Mouse (Mus musculus) midbrain, embryonic 14.5 days (tissue): ENCODE measurements around the gene Gm7879. TPM values are rescaled to one million over a fixed set of nuclear protein-coding genes. Genes with fewer than 3 reads are reported as not detected.

Experiments
- ATAC-seq: fragments of 200-750 bp; cut with Nextera tagmentation; 2 replicates; pipeline ENCODE4 v1.8.0; 2017; ENCODE audit warnings: moderate number of reproducible peaks, moderate library complexity; ENCODE audit not compliant: low FRiP score, low TSS enrichment
- DNase-seq: peaks from one replicate; pipeline ENCODE4 v3.0.0-alpha.2; 2015
- H3K27ac ChIP-seq: fragments of 300-500 bp; sonication (generic); replicated peaks from 2 replicates; pipeline ENCODE4 v1.5.1; 2014; ENCODE audit warnings: mild to moderate bottlenecking, low read depth, low read length, moderate library complexity
- H3K27me3 ChIP-seq: fragments of 300-500 bp; sonication (generic); 2 replicates; pipeline ENCODE4 v1.6.1; 2014; ENCODE audit warnings: low read length, control low read depth, mixed read lengths; ENCODE audit not compliant: control insufficient read depth, insufficient read depth
- H3K36me3 ChIP-seq: fragments of 300-500 bp; sonication (generic); 2 replicates; pipeline ENCODE4 v1.6.1; 2014; ENCODE audit warnings: low read length, control low read depth; ENCODE audit not compliant: control insufficient read depth, insufficient read depth
- H3K4me1 ChIP-seq: fragments of 300-500 bp; sonication (generic); 2 replicates; pipeline ENCODE4 v1.6.1; 2014; ENCODE audit warnings: mild to moderate bottlenecking, antibody characterized with exemption, low read length, control low read depth; ENCODE audit not compliant: control insufficient read depth, insufficient read depth
- H3K4me2 ChIP-seq: fragments of 300-500 bp; sonication (generic); 2 replicates; pipeline ENCODE4 v1.6.1; 2014; ENCODE audit warnings: mild to moderate bottlenecking, low read length, moderate library complexity
- H3K4me3 ChIP-seq: fragments of 300-500 bp; sonication (generic); replicated peaks from 2 replicates; pipeline ENCODE4 v1.5.1; 2014; ENCODE audit warnings: low read depth, low read length
- H3K9ac ChIP-seq: fragments of 300-500 bp; sonication (generic); replicated peaks from 2 replicates; pipeline ENCODE4 v1.6.1; 2014; ENCODE audit warnings: mild to moderate bottlenecking, low read length, moderate library complexity
- H3K9me3 ChIP-seq: fragments of 300-500 bp; sonication (generic); 2 replicates; pipeline ENCODE4 v1.6.1; 2016; ENCODE audit warnings: low read length, control low read depth, mixed read lengths; ENCODE audit not compliant: control insufficient read depth
- WGBS: fragments of 180-500 bp; shearing (Covaris S2); extraction: QIAGEN DNeasy Blood & Tissue Kit; methylation state at CpG from one replicate; pipeline ENCODE4 v1.1.7; 2014; 5-methylcytosine and 5-hydroxymethylcytosine counted together
- polyA plus RNA-seq: library from polyadenylated mRNA; unstranded; fragments of >200 nt; fragmentation: Nextera tagmentation; extraction: Ambion mirVana; gene quantifications from 2 replicates; pipeline ENCODE4 v1.2.1, GENCODE M21; 2014

Gene Gm7879
- polyA plus RNA-seq, 1 experiment from 2014 or later: not detected

DNA sequence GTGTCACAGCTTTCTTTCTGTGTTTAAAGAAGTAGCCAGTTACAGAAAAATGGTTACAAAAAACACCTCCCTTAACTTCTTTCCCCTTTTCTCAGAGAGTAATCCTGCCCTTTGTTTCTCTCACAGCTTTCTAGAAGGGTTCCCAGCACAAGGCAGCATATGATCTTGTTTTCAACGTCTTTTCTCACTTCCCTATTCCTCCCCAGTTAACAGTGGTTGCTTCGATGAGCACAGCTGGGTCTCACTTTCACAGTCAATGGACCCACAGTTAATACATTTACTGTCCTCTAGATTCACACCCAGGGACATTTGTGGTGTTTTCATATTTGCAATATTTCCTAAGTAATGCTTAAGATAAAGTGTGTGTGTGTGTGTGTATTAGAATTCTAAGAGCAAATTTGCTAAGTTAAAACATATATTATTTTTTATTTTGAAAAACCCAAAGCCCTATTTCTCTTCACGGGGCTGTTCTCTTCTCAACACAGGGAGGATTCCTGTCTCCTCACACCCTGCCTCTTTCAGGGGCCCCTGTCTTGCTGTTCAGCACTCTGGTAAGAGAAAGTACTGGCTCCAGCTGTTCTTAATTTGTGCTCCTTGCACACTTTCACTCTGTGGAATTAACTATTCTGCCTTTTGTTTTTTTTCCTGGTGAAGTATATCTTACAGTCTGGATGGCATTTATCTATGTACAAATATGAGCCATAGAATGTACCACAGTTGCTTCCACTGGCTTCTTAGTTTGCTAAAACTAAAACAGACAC lies 27.7 kb upstream of the Gm7879 start:
- Histone ChIP-seq H3K4me2 (no peak overlapping the region), H3K9ac (no peak overlapping the region), H3K4me1 (no peaks in the 10 kb centered on the region), H3K27ac (no peak overlapping the region), H3K27me3 (no peaks in the 10 kb centered on the region), H3K9me3 (no peaks in the 10 kb centered on the region), H3K4me3 (no peak overlapping the region), H3K36me3 (no peaks in the 10 kb centered on the region)
- no peak for ATAC-seq
- no peak for DNase-seq
- 15% methylated on average over 3 of the region's 3 CpGs for WGBS

DNA sequence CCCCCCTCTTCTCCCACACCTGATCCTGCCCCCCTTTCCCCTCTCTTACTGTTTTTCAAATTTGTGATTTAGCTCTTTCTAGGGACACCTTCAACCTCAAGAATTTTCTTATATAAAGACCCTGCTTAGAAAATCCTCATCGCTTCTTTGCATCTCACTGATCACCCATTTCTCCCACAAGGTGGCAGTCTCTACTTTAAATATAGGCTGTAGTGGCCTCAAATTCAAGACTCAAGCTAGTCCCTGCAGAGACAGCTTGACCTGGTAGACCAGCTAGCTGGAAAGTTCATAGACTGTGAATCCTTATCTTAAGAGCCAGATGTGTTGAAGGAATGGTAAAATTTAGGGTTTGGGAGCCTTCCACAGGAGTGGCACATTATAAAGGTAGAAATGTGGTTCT lies 20.6 kb upstream of the Gm7879 start:
- no peaks in the 10 kb centered on the region for H3K36me3 ChIP-seq
- H3K27ac ChIP-seq: no peak overlapping the region
- H3K9me3 ChIP-seq: no peaks in the 10 kb centered on the region
- no peak for ATAC-seq
- no peak overlapping the region for H3K4me3 ChIP-seq
- no peaks in the 10 kb centered on the region for H3K27me3 ChIP-seq
- 22% methylated on average over 1 of the region's 1 CpGs for WGBS
- no peak overlapping the region for H3K4me2 ChIP-seq
- peak; percentile 63 for DNase-seq
- no peak overlapping the region for H3K9ac ChIP-seq
- H3K4me1 ChIP-seq: no peaks in the 10 kb centered on the region

DNA sequence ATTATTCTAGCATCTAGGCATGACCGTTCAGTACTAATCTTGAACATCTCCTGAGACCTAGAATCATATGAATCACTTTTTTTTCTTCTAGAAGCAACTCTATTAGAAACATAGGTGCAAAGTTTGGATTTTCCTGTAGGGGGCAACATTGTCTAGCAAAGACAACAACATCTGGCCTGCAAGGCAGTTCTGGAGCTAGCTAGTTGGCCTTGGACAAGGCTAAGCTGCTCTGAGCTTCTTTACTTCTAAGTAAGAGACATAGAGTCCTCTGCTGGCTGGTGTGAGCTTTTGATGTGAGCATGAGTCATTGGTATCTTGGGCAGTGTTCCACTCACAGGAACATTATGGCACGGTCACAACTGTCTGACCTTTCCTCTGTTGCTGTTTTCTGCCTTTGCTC lies 18.8 kb upstream of the Gm7879 start:
- 75% methylated on average over 2 of the region's 2 CpGs for WGBS
- H3K9me3 ChIP-seq: no peaks in the 10 kb centered on the region
- ATAC-seq: no peak
- H3K27ac ChIP-seq: no peak overlapping the region
- no peaks in the 10 kb centered on the region for H3K4me1 ChIP-seq
- H3K9ac ChIP-seq: no peak overlapping the region
- H3K4me2 ChIP-seq: no peak overlapping the region
- no peaks in the 10 kb centered on the region for H3K27me3 ChIP-seq
- no peak overlapping the region for H3K4me3 ChIP-seq
- H3K36me3 ChIP-seq: no peaks in the 10 kb centered on the region
- peak; percentile 27 for DNase-seq

DNA sequence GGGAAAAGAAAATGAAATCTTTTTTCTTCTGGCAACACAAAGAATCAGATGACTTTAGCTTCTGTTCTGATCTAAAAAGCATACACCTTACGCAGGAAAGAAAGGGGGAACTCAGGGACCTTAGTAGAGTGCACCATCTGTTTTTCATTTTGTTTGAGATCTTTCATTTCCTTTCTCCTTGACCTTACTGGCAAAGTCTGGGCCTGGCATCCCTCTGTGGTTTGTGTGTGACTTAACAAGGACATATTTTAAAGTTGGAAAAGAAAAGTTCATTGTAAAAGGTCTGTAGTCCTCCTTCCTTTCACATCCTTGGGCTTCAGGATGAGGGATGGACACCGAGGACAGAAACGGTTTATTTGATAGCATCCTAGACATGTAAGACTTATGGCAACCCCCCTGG lies 17.0 kb upstream of the Gm7879 start:
- Histone ChIP-seq H3K27me3 (no peaks in the 10 kb centered on the region), H3K36me3 (no peaks in the 10 kb centered on the region), H3K4me3 (no peak overlapping the region), H3K9ac (no peak overlapping the region), H3K27ac (no peak overlapping the region), H3K4me1 (no peaks in the 10 kb centered on the region), H3K9me3 (no peaks in the 10 kb centered on the region), H3K4me2 (no peak overlapping the region)
- WGBS: 86% methylated on average over 3 of the region's 3 CpGs
- ATAC-seq (no peak), DNase-seq (no peak)

DNA sequence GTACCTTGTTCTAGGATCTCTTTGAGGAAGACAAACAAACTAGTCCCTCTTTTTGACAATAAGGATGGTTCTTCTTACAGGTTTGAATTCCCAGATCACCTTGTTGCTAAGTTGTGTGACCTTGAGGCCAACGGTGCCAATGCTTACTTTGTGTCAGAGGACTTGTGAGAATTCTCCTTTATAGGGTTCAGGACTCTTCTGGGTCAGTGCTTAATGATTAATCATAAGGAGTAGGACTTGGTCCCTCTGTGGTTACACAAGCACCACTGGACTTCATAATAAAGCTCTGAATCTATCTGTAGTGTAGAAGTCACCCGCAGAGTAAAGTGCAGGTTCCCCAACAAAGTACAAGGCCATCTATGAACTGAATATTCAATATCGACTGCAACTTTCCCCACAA lies 8.3 kb upstream of the Gm7879 start:
- Histone ChIP-seq H3K36me3 (no peaks in the 10 kb centered on the region), H3K9me3 (no peaks in the 10 kb centered on the region), H3K27me3 (no peaks in the 10 kb centered on the region), H3K4me3 (no peak overlapping the region), H3K4me2 (no peak overlapping the region), H3K4me1 (no peaks in the 10 kb centered on the region), H3K9ac (no peak overlapping the region), H3K27ac (no peak overlapping the region)
- 93% methylated on average over 3 of the region's 3 CpGs for WGBS
- no peak for ATAC-seq
- no peak for DNase-seq

DNA sequence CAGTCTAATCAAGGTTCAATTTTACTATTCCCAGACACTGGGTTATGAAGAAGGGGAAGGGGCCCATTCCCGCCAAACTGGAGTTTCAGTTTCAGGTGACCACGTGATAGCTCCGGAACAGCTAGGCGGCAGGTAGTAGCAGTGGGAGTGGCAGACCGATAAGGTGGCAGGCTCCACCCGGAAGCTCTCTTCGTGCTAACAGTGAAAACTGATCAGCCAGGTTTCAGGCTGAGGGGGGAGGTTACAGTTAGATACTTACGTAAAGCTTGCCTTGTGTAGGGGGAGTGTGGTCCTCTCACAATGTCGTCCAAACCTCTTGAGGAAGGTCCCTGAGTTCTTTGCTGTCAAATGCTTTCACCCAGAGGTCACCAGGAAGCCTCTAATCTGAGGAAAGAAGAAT lies 3.7 kb upstream of the Gm7879 start:
- 68% methylated on average over 9 of the region's 9 CpGs for WGBS
- Histone ChIP-seq H3K36me3 (no peaks in the 10 kb centered on the region), H3K27me3 (no peaks in the 10 kb centered on the region), H3K9me3 (no peaks in the 10 kb centered on the region), H3K4me1 (no peaks in the 10 kb centered on the region), H3K27ac (no peak overlapping the region), H3K4me2 (no peak overlapping the region), H3K9ac (no peak overlapping the region), H3K4me3 (no peak overlapping the region)
- DNase-seq: no peak
- ATAC-seq: no peak

DNA sequence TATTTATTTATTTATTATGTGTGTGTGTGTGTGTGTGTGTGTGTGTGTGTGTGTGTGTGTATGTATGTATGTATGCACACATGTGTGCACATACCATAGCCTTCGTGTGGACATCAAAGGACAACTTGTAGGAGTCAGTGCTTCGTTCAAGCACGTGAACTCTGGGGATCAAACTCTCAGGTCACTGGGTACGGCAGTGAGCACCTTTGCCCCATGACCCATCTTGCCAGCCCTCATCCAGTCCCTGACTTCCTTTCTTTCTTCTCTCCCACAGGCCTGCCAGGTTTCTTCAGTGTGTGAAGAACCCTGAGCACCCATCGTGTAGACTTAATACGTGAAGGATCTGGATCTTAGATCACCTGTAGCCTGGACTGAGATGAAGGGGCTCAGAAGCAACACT lies 2.9 kb upstream of the Gm7879 start:
- no peaks in the 10 kb centered on the region for H3K9me3 ChIP-seq
- no peaks in the 10 kb centered on the region for H3K4me1 ChIP-seq
- H3K4me2 ChIP-seq: no peak overlapping the region
- H3K9ac ChIP-seq: no peak overlapping the region
- H3K4me3 ChIP-seq: no peak overlapping the region
- no peak for DNase-seq
- H3K36me3 ChIP-seq: no peaks in the 10 kb centered on the region
- 92% methylated on average over 6 of the region's 6 CpGs for WGBS
- H3K27ac ChIP-seq: no peak overlapping the region
- ATAC-seq: no peak
- no peaks in the 10 kb centered on the region for H3K27me3 ChIP-seq

DNA sequence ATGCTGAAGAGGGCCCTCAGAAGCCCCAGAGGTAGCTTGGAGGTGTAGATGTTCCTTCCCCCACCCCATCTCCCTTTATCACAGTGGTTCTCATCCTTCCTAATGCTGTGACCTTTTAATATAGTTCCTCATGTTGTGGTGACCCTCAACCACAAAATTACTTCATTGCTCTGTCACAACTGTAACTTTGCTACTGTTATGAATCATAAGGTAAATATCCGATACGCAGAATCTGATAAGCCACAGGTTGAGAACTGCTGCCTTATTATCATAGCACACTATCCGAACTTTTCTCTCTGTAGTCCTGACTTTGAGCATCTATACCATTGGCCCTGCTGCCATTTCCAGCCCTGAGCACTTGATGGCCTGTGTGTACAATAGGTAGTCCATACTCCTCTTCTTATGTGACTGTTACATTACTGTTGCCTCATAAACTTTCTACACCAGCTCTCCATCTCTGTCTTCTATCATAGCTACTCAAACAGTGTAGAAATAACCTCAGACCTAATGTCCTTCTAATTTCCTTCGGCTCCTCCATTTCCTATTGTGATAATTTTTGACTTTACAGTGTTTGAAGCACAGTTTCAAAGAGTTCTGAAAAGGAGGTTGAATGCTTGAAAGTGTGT lies 2.4 kb downstream of the Gm7879 start:
- ATAC-seq (no peak), DNase-seq (no peak)
- no peak overlapping the region for H3K4me3 ChIP-seq
- H3K36me3 ChIP-seq: no peaks in the 10 kb centered on the region
- no peak overlapping the region for H3K9ac ChIP-seq
- no peaks in the 10 kb centered on the region for H3K27me3 ChIP-seq
- H3K9me3 ChIP-seq: no peaks in the 10 kb centered on the region
- no peaks in the 10 kb centered on the region for H3K4me1 ChIP-seq
- H3K27ac ChIP-seq: no peak overlapping the region
- no peak overlapping the region for H3K4me2 ChIP-seq
- 93% methylated on average over 4 of the region's 4 CpGs for WGBS

DNA sequence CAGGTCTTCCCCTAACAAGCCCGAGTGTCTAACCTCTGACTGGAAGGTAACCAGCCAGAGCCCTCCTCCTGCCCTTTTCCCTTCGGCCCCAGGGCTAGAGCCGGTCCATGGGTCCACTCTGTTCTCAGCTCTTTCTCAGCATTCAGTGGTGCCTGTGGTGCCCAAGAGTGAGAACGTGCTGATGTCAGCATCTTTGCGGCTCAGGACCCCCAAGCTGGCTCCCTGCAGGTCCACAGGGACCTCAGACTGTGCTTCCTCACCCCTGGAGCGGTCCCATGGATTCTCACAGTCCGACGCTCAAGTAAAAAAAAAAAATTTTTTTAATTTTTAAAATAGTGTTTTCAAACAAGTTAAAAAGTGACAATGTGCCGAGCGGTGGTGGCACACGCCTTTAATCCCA lies 8.9 kb downstream of the Gm7879 start:
- H3K4me2 ChIP-seq: no peak overlapping the region
- no peak overlapping the region for H3K9ac ChIP-seq
- H3K36me3 ChIP-seq: no peaks in the 10 kb centered on the region
- DNase-seq (no peak), ATAC-seq (no peak)
- no peaks in the 10 kb centered on the region for H3K9me3 ChIP-seq
- H3K4me1 ChIP-seq: no peaks in the 10 kb centered on the region
- H3K27ac ChIP-seq: no peak overlapping the region
- 91% methylated on average over 11 of the region's 11 CpGs for WGBS
- H3K4me3 ChIP-seq: no peak overlapping the region
- no peaks in the 10 kb centered on the region for H3K27me3 ChIP-seq
